Mouse (Mus musculus) sigmoid colon, adult 10 weeks (tissue): ENCODE measurements around the gene Gm5941. TPM values are rescaled to one million over a fixed set of nuclear protein-coding genes. Genes with fewer than 3 reads are reported as not detected.

Experiments
- polyA plus RNA-seq: library from polyadenylated mRNA; stranded (reverse); fragments of 350-450 nt; fragmentation: Illumina TruSeq; extraction: RNeasy Lipid Tissue Mini Kit (QIAGEN cat#74804); gene quantifications from one replicate; pipeline ENCODE4 v1.2.3, GENCODE M21; 2014; ENCODE audit warnings: low read depth, low replicate concordance

The Gm5941 gene
- not detected for polyA plus RNA-seq

DNA sequence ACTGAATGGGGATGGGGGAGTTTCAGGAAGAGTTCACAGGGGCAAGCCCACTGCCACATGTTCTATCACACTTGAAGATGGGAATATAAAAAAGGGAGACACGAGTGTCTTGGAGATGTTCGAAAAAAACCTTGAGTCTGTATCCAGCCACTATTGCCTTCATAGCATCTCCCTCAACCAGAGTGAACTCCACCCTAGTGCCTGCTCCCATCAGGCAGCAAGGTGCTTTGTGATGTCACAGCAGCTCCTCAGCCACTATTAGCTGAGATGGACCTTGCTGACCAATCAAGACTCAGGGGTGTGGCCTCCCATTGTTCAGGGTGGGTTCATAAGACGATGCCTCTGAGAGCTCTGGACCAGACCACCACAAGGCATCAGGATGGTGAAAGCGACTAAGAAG is at the start of gene Gm5941:
TSS of gene Gm5941 (plus strand) at position 301 of the 400 bp plus-strand sequence.

Other genes with a start within 250 kb of the Gm5941 start
- not detected for gene Mageb18, start 109.6 kb downstream of the Gm5941 start, polyA plus RNA-seq